Mouse (Mus musculus) adrenal gland, adult (tissue): ENCODE results near the gene Hormad2.

Experiments used
- DNase-seq, 2 experiments: peaks; one replicate each; pipeline ENCODE4 v3.0.0; 2022 to 2023; ENCODE audit warnings: low spot score in 1 of 2; ENCODE audit not compliant: inconsistent age in 2 of 2

The Hormad2 gene

DNA sequence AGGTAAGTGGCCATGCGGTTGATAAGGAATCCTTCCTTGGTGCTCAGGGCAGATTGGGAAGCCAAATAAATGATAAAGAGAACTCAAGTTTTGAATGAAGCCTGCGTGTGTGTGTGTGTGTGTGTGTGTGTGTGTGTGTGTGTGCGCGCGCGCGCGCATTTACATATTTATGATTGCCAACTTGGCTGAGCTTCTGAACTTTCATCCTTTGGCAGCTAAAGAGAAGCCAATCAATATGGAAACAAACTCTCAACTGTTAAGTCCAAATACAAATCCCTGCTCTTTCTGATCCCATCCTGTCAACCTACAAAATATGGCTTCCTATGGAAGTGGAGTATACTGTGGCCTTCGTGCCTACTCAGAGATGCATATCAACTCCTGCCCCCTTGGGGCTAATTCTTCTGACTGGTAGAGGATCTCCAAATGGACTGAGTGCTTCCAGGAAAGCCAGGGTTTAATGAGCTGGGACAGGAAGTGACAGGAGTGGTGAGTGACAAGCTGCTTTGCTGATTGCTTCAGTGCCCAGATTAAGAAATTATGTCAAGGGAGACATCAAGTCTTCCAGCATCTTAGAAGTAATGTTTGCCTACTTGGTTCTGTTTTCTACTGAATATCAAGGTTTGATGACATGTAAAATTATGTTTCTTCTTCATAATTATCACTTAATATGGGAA is 5.4 kb upstream of the Hormad2 start:
- DNase-seq: no peak

DNA sequence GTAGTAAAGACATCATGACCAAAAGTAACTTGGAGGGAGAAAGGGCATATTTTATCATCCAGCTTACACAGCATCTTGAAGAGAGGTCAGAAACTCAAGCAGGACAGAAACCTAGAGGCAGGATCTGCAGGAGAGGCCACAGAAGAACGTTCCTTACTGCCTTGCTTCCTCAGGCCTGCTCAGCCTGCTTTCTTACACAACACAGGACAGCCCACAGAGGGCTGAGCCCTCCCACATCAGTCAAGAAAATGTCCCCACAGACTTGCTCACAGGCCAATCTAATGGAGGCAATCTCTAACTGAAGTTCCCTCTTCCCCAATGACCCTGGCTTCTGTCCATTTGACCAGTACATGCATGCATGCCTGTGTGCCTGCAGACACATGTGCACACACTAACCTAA is 1.4 kb upstream of the Hormad2 start:
- DNase-seq: no peak

DNA sequence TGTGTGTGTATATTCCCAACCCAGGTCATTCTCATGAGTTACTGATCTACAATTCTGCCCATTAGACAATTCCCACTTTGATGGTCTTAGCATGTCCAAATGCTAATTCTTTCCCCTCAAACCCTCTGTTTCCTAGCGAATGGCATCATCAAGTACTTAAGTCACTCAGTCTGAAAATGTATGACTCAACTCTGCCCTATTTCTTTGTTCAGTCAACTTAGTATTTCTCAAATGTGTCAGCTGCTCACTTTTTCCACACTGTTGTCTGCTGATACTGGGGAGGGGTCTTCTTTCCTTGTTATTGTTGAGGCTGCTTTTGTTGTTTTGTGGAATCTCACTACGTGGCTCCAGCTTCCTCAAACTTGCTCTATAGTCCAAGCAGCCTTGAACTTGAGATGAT is 2.7 kb downstream of the Hormad2 start:
- peak in 1 of 2 experiments; percentile 40 for DNase-seq

DNA sequence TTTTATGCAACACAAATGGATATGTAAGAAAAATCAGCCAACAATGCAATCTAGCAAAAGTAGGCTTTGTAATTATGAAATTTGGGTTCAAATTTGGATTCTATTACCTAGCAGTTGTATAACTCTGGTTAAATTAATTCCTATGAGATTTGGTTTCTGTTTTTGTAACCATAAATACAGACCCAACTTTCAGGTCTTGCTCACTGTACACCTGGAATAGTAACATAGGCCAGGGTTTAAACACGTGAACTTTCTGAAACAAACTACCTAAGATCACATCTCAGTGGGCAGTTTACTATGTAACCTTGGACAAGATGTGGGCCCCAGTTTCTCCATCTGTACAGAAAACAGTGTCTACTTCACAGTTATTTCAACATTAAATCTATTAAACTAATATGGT is 3.6 kb downstream of the Hormad2 start:
- DNase-seq: no peak

DNA sequence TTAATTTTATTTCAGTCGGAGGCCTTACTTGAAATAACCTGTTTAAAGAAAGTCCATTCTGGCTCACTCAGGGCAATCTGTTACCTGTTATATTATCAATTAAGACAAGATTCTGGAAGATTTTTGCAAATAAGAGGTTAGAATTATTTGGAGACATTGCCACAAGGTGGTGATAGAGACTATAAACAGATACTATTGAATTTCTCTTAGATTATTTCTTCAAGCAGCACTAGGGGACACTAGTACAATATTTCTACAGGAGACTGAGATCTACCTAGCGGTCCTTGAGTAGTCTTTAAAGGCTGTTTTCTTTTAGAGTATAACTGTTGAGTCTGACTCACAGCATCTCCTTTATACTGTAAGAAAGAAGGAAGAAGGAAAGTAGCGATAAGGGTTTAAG is 4.3 kb downstream of the Hormad2 start:
- peak in 1 of 2 experiments; percentile 47 for DNase-seq

DNA sequence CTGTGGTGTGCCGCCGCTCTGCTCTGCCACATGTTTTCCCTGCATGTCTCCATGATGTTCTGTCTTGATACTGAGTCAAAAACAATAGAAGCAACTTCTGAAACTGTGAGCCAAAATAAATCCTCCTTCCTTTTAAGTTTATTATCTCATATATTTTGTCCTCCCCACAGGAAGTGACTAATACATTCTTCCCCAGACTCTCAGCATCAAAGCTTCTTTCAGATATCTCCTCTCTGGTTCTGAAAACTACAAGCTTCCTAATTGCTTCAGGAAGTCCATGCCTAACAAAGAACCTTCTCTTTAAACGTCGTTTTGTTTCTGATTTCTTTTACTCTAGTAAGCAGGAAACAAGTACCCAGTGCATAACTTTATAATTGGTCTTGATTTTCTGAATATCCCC is 6.4 kb downstream of the Hormad2 start:
- DNase-seq: no peak

DNA sequence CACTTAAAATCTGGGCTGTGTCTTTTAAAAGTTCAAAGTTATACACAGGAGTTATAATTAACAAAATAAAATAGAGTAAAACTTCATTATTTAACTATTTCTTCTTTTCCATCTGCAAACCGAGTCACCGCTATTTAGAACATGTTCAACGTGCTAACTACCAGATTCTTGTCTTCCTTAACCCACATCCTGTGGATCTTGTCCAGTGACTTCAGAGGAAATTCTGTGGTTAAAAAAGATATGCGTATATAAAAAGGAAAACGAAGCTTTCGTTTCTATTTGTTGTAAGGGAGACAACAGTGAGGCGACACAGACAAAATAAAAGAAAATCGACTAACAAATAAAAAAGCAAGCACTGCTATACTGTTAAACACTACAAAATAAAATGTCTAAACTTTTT is 17.1 kb downstream of the Hormad2 start:
- no peak for DNase-seq

DNA sequence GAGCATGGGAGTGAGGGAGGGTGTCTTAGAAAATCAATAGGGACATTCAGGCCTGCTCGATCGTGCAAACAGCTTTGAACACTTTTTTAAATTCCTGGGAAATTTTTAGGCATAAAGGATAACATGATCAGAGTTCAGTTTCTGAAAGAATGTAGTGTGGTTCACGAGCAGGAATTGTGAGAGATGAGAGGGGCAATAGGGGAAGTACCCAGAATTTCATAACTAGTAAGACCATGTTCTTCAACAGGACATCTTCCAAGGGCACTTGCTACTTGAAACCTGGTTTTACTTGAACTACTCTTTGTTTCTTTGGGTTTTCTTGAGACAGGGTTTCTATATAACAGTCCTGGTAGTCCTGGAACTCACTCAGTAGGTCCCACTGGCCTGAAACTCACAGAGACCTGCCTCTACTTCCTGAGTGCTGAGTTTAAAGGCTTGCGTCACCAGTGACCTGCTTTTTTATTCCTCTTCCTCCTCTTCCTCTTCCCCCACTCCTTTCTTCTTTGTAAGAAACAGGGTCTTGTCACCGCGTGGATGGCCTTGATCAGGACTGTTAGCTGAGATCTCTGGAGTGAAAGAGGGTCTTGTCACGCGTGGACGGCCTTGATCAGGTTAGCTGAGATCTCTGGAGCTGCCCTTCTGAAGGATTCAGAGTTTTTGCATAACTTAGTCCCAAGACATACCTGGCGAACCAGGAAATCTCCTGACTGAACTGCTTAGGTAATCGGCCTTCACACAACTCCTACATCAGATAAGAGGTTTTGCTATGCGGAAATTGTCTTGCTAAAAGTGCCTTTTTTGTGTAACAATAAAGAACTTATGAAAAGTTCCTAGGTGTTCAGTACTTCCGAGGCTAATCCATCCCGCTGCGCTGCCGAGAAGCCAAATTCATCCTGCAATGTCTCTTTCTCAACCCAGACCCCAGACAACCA is 18.1 kb downstream of the Hormad2 start:
- DNase-seq: no peak

DNA sequence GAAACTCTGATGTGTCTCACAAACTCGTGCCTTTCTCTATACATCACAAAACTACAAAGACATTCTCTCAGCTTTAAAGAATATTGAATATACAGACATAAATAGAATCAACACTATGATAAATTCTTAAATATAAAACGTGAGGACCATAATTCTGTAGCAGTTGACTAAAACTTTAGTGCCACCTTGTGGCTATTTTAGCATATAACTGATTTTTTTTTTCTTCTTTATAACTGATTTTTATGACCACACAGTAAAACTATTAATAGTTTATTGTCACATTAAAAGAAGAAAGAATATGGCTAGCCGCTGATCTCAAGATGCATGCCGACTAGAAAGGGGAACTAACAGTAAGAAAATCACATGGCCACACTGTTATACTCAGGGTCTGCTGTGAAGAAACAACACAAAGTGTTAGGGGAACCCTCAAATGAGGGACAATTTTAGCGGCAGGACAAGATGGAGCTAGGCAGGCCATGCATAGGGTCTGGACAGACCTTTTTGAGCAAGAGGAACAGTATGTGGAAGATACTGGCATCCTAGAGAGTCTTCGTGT is 18.9 kb downstream of the Hormad2 start:
- DNase-seq: peak in 1 of 2 experiments; percentile 42

DNA sequence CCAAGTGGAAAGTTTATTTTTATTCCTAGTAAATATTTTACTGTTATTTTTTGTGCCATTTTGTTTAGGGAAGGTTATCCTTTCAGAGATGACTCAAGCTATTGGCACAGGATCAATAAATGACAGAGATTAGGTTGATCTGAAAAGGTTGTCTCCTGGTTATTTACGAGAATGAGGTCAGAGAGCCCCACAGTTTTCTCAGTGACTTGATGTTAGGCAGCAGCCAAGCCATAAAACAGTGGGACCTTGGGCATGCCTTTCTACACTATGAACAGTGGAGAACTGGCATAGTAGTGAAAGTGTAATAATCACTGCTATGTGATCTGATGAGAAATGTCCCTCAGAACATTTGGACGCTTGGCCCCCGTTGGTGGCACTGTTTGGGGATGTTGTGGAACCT is 22.9 kb downstream of the Hormad2 start:
- peak; percentile 54 to 82 for DNase-seq

DNA sequence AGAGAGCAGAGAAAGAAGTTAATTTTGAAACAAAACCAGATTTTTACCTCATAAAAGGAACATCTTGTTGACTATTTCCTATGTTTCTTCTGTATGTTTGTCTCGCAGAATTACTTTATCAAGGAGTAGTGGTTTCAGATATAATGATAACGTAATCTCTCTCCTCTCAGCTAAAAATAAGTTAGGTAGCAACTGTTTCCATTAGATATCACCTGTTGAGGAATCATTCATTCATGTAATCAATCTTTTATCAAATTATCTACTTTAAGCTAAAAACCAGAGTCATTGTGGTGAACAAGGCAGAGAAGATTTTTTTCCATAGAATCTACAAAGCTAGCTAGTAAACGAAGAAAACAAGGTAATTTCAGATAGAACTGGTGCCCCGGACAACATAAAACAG is 28.6 kb downstream of the Hormad2 start:
- DNase-seq: no peak

DNA sequence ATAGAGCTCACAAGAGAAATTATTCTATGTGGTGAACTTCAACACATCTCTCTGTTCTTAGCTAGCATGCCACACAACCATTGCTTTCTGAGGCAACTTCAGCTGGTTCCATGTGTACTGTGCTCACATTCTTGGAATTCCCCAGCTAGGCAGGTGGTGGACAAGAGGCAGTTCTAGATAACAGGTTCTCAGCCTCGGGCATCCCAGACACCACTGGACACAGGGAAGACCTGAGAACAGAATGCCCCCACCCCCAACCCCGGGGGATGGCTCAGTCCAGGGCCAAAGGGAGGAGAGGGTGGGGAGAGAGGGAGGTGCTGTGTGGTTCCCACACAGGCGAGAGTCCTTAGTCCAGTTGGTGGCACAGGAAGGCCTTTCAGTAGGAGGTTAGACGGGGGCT is 36.6 kb downstream of the Hormad2 start:
- no peak for DNase-seq

DNA sequence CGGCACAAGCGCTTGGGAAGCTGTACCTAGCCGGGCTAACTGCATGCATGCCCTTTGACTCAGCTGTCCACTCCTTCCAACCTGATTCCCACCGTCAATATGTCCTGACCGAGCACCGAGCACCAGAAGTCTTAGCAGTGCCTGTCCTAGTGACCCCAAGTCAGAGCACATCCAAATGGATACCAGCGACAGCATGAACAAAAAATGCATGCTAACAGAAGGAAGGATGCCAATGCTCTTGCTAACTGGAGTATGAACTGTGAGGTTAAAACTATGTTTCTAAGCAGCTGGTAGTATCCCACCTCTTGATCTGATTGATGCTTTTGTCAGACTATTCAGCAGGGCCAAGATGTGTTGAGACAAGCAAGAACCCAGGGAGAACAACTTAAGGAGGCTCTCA is 37.5 kb downstream of the Hormad2 start:
- no peak for DNase-seq

DNA sequence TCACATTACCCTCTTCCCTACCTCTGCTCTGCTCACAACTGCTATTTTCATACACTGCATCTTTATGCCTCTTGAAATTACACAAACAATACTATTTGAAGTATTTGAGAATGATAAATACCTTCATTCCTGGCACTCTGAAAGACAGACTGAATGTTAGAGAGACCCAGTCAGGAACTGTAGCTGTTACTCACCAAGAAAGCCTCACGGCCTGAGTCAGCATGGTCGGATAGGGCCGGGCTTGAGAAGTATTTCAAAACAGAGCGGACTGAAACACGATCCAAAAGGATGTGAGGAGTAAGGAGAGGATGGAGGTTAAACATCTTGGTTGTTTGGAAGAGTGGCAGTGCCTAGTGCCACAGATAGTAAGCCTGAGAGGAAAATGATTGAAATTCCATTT is 39.7 kb downstream of the Hormad2 start:
- no peak for DNase-seq

DNA sequence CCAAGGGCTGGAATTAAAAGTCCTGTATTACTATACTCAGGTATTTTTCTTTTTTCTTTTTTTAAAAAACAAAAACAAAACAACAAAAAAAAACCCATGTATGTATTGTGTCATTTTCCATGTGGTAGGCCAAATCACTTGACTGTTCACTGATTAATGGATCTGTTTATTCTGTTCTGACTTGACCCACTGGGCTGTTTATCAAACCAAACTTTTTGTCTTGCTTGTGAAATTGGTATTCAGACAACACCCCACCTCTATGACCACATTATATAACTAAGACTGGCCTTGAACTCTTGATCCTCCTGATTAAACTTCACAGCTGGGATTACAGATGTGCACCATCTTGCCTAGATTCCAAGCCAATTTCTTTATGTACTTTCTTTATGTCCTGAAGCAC is 46.7 kb downstream of the Hormad2 start:
- DNase-seq: no peak

DNA sequence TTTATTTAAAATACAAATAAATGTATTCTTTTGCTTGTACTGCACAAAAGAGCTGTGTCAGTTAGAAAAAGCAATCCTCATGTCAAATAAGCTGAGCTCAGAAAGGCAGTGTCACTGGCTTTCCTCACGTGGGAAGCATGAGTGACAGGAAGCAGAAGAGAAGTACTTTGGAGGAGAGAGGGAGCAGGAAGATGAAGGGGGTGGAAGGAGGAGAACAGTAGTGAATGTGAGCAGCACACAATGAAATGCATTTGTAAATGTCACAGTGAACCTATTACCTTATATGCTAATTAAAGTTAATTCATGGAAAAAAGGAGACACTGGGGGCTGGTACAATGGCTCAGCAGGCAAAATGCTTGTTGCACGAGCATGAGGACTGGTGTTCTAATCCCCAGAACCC is 52.9 kb downstream of the Hormad2 start:
- no peak for DNase-seq

DNA sequence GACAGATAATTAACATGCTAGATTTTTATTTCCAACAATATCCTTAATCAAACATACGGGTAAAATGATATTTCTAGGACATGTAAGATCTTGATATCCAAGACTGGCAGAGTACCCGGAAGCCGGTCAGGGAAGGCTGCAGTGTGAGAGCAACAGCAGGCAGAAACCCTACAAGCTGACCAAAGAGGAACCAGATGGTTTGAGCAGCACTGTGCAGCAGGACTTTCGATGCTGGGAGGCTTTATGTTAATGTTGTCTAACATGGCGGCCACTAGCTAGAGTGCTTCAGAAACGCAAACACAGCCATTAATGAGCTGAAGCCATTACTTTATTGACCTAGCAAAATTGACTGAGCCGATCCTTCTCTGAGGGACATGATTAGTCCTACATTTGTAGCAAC is 58.6 kb downstream of the Hormad2 start:
- no peak for DNase-seq

DNA sequence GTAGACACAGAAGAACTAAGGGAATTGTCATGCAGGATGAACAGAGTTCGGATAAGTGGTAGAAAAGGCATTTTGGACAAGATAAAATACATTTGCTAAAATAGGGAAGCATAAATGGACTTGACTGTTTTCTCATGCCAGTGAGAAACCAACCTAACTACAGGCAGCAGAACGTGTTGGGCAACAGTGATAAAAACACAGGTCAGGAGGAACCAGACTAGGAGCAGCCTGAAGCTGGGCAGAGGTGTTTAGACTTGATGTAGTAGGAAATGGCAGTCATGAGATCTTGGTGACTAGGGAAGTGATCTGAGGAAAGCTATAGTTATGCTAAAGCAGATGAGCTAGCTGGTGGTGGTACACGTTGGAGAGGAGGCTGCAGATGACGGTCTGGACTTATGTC is 61.0 kb downstream of the Hormad2 start:
- no peak for DNase-seq

DNA sequence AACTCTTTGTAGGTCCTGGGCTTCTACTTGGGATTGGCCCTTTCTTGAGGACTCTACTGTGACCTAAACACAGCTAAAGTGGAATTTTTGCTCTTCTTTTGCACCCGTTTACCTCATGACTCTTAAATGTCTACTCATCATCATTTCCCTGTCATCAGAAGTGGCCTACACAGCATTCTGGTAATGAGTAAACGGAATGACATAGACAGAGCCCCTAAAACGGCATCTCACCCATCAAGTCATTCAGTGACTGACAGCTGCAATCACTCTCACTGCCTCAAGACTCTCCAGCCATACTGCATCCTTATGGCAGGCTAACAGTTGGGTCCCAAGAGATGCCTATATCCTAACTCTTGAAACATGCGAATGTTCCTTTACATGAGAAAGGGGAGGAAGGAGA is 74.5 kb downstream of the Hormad2 start:
- no peak for DNase-seq

DNA sequence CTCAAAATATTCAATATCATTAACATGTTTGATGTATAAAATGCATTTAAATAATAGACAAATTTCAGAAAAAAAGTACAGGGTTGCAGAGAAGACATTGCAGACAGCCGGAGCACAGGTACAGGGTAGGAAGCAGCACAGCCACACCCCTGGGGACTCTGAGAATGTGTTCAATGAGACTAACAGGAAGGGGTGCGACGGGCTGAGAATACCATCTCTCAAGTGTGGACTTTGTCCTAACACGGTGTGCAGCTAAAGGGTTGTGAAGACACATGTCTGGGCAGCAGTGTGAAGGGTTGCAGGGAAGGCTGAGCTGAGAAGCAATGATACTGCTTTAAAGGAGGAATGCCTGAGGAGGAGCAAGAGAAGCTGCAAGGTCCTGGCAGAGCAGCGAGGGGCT is 85.5 kb downstream of the Hormad2 start:
- DNase-seq: no peak

DNA sequence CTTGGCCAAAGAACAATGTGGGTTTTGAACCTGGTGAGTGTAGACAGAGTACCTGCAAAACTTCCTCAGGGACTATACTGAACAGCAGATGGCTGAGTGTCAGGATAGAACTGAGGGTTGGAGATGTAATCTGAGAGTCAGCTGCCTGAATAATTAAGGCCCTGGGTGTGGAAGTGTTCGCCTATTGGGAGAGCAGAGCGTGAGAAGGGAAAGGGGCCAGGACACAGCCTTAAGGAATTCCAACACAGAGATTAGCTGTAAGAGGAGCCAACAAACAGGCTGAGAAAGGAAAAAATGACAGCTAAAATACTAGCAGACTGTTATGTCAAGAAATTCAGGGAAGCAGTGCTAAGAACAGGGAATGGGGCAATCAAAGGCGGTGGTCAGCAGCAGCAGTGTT is 88.3 kb downstream of the Hormad2 start:
- no peak for DNase-seq

DNA sequence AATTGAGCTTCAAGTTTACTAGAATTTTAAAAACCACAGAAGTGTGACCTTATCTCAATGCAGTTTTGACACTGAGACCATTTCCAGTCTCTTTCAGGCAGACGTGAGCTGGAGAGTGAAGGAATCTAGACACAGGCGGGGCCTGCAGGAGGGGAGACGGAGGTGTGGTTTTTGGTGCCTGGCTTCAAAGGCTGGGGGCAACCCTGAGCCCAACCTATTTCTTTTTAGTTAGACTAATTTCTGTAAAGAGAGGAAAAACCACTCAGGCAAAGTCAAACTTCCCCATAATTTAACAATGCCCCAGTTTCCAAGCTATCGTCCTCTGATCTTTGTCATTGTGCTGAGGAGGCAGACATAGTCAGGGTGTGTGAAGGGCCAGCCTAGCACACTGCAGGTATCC is 97.0 kb downstream of the Hormad2 start:
- DNase-seq: no peak
